Mouse (Mus musculus) ES-E14 (cell line): ENCODE data around the gene Rab7b. TPM values are rescaled to one million over a fixed set of nuclear protein-coding genes. Genes with fewer than 3 reads are reported as not detected.

Experiments
- DNase-seq: peaks from one replicate; pipeline ENCODE4 v3.0.0-alpha.2; 2013; ENCODE audit warnings: low read depth, low spot score
- H3K27ac ChIP-seq: 2 replicates; pipeline ENCODE4 v1.5.1; 2012; ENCODE audit warnings: low read depth, mild to moderate bottlenecking, low read length, moderate library complexity, mixed read lengths; ENCODE audit not compliant: poor library complexity, insufficient read depth, severe bottlenecking
- H3K36me3 ChIP-seq: 2 replicates; pipeline ENCODE4 v1.6.1; 2012; ENCODE audit warnings: mild to moderate bottlenecking, low read length, moderate library complexity, mixed read lengths; ENCODE audit not compliant: control insufficient read depth, poor library complexity, insufficient read depth, severe bottlenecking
- H3K4me1 ChIP-seq, 2 experiments: fragments of 150-350 bp in 1 of 2; sonication (generic) in 1 of 2; 2 replicates each; pipeline ENCODE4 v1.6.1; 2012; ENCODE audit warnings: low read length in 2 of 2, mild to moderate bottlenecking in 1 of 2, mixed read lengths in 1 of 2; ENCODE audit not compliant: control insufficient read depth in 2 of 2, insufficient read depth in 2 of 2, poor library complexity in 1 of 2
- H3K4me3 ChIP-seq, 2 experiments: fragments of 150-350 bp in 1 of 2; sonication (generic) in 1 of 2; 2 replicates each; pipeline ENCODE4 v1.5.1; 2012; ENCODE audit warnings: low read length in 2 of 2, low read depth in 1 of 2, mild to moderate bottlenecking in 1 of 2, mixed read lengths in 1 of 2; ENCODE audit not compliant: insufficient read depth in 1 of 2, poor library complexity in 1 of 2, severe bottlenecking in 1 of 2
- H3K9ac ChIP-seq: 2 replicates; pipeline ENCODE4 v1.6.1; 2012; ENCODE audit warnings: low read depth, mild to moderate bottlenecking, low read length, mixed read lengths; ENCODE audit not compliant: poor library complexity, insufficient read depth, severe bottlenecking
- H3K9me3 ChIP-seq: fragments of 150-350 bp; sonication (generic); 2 replicates; pipeline ENCODE4 v1.6.1; 2012; ENCODE audit warnings: low read depth, mild to moderate bottlenecking, low read length; ENCODE audit not compliant: control insufficient read depth, insufficient read depth
- CHD2 ChIP-seq: IDR thresholded peaks from 2 replicates; pipeline ENCODE4 v1.6.1; 2014; ENCODE audit warnings: mild to moderate bottlenecking, low read depth, low read length, inconsistent platforms
- HCFC1 ChIP-seq: IDR thresholded peaks from 2 replicates; pipeline ENCODE4 v1.6.1; 2012; ENCODE audit warnings: low read length, inconsistent platforms, borderline replicate concordance; ENCODE audit not compliant: insufficient read depth
- MAFK ChIP-seq: IDR thresholded peaks from 2 replicates; pipeline ENCODE4 v1.6.1; 2014; ENCODE audit warnings: mild to moderate bottlenecking, low read depth, low read length, inconsistent platforms; ENCODE audit not compliant: insufficient read depth
- ZC3H11A ChIP-seq: IDR thresholded peaks from 2 replicates; pipeline ENCODE4 v1.6.1; 2012; ENCODE audit warnings: low read depth, mild to moderate bottlenecking, inconsistent platforms, low read length, borderline replicate concordance
- ZNF384 ChIP-seq: IDR thresholded peaks from 2 replicates; pipeline ENCODE4 v1.6.1; 2012; ENCODE audit warnings: low read depth, low read length, inconsistent platforms
- in situ Hi-C, 2 experiments: fragments of 600-800 bp; cut with MboI; formaldehyde crosslinking; loops; one replicate each; pipeline ENCODE4 v1.15.1; 2025; ENCODE audit warnings: low sequenced_read_pairs in 2 of 2, inconsistent platforms in 1 of 2; ENCODE audit not compliant: unreplicated experiment in 2 of 2
- total RNA-seq: library from RNA; depleted of rRNA; stranded (reverse); fragments of 300-350 nt; gene quantifications from 2 replicates; pipeline ENCODE4 v1.2.3, GENCODE M21; 2012

The Rab7b gene
- total RNA-seq, 1 experiment, result 0.18 TPM

GRCm38 (mm10) chr1:131751181-131751890, 62.8 kb downstream of the Rab7b start:
- no peak for DNase-seq
- no peak overlapping the region for H3K4me3 ChIP-seq
- H3K9ac ChIP-seq, result no peak overlapping the region
- TF ChIP-seq HCFC1, result no peak
- TF ChIP-seq ZC3H11A, result no peak
- no peak for TF ChIP-seq ZNF384
- no peak for TF ChIP-seq CHD2
- no peak for TF ChIP-seq MAFK
- no peak overlapping the region for H3K27ac ChIP-seq
- peaks cover 0 to 12% of the 10 kb centered on the region in 2 experiments; a peak in 2 of 4 replicates for H3K4me1 ChIP-seq
- no peaks in the 10 kb centered on the region for H3K36me3 ChIP-seq
- no peaks in the 10 kb centered on the region for H3K9me3 ChIP-seq
- in situ Hi-C loops, result no loop called here

- Histone ChIP-seq H3K4me3 (no peak overlapping the region), H3K4me1 (peaks cover 0 to 11% of the 10 kb centered on the region in 2 experiments; a peak in 2 of 4 replicates), H3K36me3 (no peaks in the 10 kb centered on the region), H3K27ac (no peak overlapping the region), H3K9me3 (no peaks in the 10 kb centered on the region), H3K9ac (no peak overlapping the region)
- in situ Hi-C loops, result no loop called here
- no peak for DNase-seq
- TF ChIP-seq HCFC1 (no peak), ZNF384 (no peak), MAFK (no peak), CHD2 (no peak), ZC3H11A (no peak)
These were observed 63.4 kb downstream of the Rab7b start for GRCm38 (mm10) chr1:131751891-131752311.

- H3K9me3 ChIP-seq, result no peaks in the 10 kb centered on the region
- TF ChIP-seq CHD2 (no peak), HCFC1 (no peak), ZC3H11A (no peak), ZNF384 (no peak), MAFK (no peak)
- in situ Hi-C loops, result no loop called here
- DNase-seq, result no peak
- H3K4me1 ChIP-seq, result no peaks in the 10 kb centered on the region
- no peak overlapping the region for H3K4me3 ChIP-seq
- no peak overlapping the region for H3K27ac ChIP-seq
- H3K36me3 ChIP-seq, result no peaks in the 10 kb centered on the region
- no peak overlapping the region for H3K9ac ChIP-seq
These were observed 65.8 kb downstream of the Rab7b start for GRCm38 (mm10) chr1:131754212-131754829.

- H3K27ac ChIP-seq, result no peak overlapping the region
- in situ Hi-C loops, result no loop called here
- H3K4me3 ChIP-seq, result no peak overlapping the region
- no peaks in the 10 kb centered on the region for H3K9me3 ChIP-seq
- no peak for DNase-seq
- TF ChIP-seq MAFK, result no peak
- no peak for TF ChIP-seq CHD2
- no peak for TF ChIP-seq ZC3H11A
- no peak for TF ChIP-seq HCFC1
- TF ChIP-seq ZNF384, result no peak
- H3K4me1 ChIP-seq, result no peaks in the 10 kb centered on the region
- no peaks in the 10 kb centered on the region for H3K36me3 ChIP-seq
- no peak overlapping the region for H3K9ac ChIP-seq
These were observed 66.4 kb downstream of the Rab7b start for GRCm38 (mm10) chr1:131754916-131755315.
